Mouse (Mus musculus) lung, postnatal 14 days (tissue): ENCODE results near the gene Dennd4b.
"Not testable (repeated sequence)": the region's sequence is repeated elsewhere in the genome, so short reads cannot be mapped to it uniquely, and the experiment has no call there.

Experiments
- DNase-seq: peaks from one replicate; pipeline ENCODE4 v3.0.0; 2021

Dennd4b gene

GRCm38 (mm10) chr3:90265034-90265931, at the start of gene Dennd4b:
Dennd4b (plus strand) TSS chr3:90265185.
- DNase-seq = peak; percentile 95

GRCm38 (mm10) chr3:90215825-90216380, 49.1 kb upstream of the Dennd4b start:
- no peak for DNase-seq

DNA sequence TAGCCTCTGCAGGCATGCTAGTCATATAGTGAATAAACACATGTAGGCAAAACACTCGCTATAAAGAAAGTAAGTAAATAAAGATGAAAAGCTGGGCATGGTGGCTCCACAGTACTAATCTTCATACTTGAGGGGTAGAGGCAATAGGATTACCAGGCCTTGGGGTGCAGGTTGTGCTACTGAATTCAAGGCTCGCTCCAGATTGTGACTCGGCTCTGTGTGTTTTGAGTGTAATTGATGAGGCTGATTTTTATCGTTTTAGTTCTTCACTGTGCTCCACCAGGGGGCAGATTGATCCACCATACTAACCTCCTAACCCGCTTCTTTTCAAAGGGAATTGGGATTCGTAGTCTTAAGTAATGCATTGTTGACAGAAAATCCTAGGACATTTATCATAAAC, 44.9 kb upstream of the Dennd4b start:
- peak; percentile 57 for DNase-seq

- DNase-seq = peak; percentile 85
Observed at GRCm38 (mm10) chr3:90220531-90220951, 44.4 kb upstream of the Dennd4b start.

DNA sequence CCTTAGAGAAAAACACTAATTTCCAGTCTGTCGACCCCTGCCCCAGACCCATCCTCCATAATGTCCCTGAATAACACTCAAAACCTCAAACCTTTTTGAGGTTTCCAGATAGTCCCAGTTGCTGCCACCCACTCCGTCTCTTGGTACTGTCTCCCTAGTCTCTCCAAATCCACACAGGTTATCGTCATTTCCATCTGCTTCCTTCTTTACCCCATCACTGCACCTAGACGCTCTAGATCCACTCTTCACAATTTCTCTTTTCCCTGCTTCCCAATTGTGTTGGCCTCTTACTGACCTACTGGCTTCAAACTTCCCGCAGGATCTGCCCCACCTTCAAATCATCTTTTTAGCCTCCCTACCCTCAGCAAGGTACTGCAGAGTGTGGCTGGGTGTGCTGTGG, 43.9 kb upstream of the Dennd4b start:
- DNase-seq = no peak

GRCm38 (mm10) chr3:90222455-90222854, 42.5 kb upstream of the Dennd4b start:
- DNase-seq = no peak

DNA sequence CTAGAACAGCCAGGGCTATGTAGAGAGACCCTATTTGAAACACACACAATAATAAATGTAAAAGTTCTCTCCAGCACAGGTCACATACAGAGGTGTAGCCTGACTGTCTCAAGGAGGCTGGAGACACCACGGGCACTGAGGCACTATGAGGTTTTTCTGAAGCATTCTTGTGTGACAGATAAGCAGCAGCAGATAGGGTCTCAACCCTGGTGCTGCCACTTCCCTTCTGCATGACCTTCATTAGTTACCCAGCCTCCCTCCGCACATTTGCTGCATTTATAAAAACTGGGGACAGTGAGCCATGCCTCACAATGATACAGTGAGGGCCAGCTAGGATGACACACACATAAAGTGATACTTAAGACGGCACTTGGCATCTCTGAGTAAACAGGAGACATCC, 42.0 kb upstream of the Dennd4b start:
- DNase-seq = no peak

GRCm38 (mm10) chr3:90224331-90224730, 40.7 kb upstream of the Dennd4b start:
- DNase-seq = no peak

- no peak for DNase-seq
Observed at GRCm38 (mm10) chr3:90231075-90231474, 33.9 kb upstream of the Dennd4b start.

DNA sequence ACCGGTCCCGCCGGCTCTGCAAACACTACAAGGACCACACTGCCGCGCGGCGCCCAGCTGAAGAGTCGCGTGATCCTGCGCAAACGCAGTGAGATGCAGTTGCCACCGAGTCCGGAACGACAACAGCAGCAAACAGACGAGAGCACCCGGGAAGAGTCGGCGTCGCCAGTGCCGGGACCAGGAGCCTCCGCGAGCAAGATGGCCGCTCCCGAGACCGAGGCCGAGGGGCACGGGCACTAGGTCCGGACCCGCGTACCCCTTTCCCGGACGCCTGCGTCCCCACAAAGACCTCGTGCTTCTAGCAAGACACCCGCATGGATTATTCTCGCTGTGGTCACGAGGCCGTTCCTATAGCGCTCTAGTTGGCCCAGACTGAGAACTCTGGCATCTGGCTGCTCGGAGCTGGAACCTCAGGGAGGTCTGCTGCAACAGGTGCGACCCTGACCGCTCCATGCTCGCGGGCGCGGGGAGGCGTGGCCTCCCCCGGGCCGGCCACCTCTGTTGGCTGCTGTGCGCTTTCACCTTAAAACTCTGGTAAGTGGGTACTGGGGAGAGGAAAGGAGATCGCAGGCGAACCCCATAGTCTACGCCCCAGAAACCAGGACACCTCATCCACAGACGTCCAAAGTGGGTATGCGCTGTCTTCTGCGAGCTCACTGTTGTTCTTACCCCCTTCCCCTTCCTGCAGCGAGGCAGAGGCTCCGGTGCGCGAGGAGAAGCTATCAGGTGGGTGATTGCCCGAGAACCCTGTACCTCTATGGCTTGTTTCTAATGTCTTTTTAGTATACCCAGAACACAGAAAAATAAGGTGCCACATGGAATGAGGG, 33.3 kb upstream of the Dennd4b start, which contains the start of gene Jtb:
Gene Jtb, plus strand, starts transcription at position 91 of the 827 bp plus-strand sequence.
- peak; percentile 93 for DNase-seq

DNA sequence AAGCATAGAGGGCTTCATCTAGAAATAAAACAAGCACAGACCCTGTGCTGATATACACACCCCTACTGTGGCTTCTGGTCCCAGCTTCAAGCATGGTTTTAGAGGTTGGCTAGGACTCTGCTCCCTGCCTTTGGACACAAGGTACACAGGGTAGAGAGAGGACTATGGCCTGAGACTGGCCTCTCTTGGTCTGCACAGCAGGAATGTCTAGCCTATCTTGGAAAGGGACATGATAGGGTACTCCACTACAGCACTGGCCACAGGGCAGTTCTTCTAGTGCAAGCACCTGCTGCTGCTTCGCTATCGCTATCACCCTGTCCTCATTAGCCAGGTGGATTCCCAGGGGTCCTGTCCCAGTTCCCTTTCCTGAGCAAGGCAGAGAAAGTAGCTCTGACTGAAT, 23.7 kb upstream of the Dennd4b start:
- no peak for DNase-seq

DNA sequence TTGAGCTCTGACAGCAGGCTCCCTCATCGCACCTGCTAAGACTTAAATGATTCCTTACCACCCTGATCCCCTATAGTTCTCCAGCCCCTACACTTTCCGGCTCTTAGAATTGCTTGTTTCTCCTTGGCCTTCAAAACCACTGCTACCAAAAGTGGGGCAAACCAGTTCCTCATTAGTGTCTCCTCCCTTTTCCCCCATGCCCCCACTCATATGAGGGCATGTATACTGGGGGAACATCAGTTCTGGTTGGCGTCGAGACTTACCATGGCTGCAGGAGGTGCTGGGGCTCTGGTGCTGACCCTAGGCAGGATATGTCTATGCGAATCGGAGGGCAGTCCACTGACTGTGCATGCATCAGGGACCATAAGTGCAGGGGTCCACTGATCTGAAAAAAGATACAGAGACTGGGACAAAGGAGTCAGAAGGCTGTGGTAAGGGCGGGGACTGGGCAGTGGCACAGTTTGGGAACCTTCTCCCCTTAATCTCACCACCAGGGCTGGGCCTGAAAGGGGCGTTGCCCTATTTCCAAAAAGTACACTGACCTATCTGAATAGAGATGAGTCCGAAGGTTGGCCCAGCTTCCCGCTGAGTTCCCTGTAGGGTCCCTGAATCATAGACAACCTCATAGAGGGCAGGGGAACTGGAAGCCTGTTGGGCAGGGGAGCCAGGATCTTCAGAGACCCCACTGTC, 23.2 kb upstream of the Dennd4b start:
- no peak for DNase-seq

DNA sequence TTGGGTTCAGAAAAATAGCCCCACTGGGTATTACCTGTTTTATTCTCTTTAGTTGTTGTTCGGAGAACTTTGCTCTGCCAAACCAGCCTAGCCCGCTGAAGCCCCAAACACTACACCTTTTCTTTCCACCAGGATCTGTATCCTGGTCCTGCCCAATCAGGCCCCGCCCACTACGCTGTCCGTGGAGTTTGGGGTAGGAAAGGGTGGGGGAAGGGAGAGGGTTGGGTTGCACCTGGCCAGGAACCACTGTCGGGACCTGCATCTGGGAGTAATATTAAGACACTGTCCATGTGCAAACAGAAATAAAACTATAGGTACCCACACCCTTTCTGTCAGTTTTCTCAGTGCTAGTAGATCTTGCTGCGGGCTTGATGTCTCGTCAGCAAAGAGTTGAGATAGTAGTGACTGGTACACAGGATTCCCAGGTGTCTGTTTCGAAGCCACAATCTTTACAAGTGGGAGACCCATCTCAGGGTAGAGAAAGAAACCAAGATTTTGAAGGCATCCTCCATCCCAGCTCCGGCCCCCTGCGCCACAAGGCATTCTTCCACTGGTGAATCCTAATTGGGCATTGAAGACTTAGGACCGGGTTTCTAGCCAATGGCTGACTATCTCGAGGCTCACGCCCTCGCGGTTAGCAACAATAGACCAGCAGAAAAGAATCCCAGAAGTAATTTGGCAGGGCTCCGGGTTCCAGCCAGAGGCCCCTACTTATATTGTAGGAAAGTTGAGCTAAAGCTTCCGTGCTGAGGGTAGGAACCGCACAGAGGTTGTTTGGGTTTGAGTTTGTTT, 21.8 kb upstream of the Dennd4b start, which contains the start of gene Creb3l4:
Gene Creb3l4, minus strand, starts transcription at position 529 of the 792 bp plus-strand sequence.
- peak; percentile 51 for DNase-seq

DNA sequence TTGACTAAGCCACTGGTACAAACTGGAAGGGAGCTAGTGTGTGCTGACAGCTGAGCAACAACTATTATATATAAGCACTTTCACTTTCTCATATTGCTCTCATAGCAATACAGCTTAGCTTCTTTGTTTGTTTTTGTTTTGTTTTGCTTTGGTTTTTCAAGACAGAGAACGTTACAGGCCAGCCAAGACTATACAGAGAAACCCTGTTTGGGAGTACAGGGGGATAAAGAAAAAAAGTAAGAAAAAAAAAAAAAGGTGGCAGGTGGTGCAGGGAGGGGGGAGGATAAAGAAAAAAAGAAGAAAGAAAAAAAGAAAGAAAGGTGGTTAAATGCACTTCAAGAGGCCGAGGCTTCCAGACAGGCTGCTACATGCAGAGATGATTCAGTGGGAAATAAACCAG, 19.6 kb upstream of the Dennd4b start:
- DNase-seq = no peak

- DNase-seq = no peak
Observed at GRCm38 (mm10) chr3:90247630-90247959, 17.4 kb upstream of the Dennd4b start.

- DNase-seq = peak; percentile 94
Observed at GRCm38 (mm10) chr3:90247960-90248745, 16.8 kb upstream of the Dennd4b start, which contains the start of gene Slc39a1. Slc39a1 (plus strand) TSS chr3:90248172.

- DNase-seq = peak; percentile 36
Observed at GRCm38 (mm10) chr3:90248746-90249100, 16.3 kb upstream of the Dennd4b start.

DNA sequence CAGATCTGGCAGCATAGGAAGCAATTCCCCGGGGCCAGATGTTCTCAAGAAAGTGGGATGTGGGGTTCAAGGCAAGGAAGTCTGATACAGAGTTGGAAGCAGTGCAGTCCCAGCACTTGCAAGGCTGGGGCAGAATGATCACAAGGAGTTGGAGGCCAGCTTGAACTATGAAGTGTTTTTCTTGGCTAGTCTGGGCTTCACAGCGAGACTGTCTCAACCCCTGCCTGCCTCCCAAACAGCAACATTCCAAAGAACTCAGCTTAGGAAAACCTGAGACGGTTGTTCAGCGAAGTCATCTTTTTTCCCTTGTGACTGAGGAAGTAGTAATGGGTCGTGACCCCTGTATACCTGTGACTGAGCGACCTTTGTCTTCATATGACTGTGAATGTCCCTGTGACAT, 14.2 kb upstream of the Dennd4b start:
- no peak for DNase-seq

DNA sequence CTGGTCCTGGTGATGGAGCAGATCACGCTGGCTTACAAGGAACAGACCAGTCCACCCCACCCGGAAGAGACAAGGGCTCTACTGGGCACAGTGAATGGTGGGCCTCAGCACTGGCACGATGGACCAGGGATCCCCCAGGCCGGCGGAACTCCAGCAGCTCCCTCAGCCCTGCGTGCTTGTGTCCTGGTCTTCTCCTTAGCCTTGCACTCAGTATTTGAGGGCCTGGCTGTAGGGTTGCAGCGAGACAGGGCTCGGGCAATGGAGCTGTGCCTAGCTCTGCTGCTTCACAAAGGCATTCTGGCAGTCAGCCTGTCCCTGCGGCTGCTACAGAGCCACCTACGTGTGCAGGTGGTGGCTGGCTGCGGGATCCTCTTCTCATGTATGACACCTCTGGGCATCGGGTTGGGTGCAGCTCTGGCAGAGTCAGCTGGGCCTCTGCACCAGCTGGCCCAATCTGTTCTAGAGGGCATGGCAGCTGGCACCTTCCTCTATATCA, 13.2 kb upstream of the Dennd4b start:
- not testable (repeated sequence) for DNase-seq

DNA sequence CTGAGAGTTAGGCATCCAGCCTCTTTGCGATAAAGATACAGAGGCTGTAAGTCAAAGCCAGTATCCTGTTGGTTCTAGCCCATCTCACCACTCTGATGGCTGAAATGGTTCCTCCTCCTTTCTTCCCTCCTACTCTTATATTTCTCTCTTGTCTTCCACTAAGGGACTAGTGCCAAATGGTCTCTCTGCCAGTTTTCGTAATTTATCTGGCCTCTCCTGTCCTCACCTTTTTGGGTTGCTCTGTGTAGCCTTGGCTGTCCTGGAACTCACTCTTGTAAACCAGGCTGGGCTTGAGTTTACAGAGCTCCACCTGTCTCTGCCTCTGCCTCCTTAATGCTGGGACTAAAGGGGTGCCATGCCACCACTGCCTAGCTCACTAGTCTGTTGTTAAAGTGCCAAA, 12.3 kb upstream of the Dennd4b start:
- not testable (repeated sequence) for DNase-seq

DNA sequence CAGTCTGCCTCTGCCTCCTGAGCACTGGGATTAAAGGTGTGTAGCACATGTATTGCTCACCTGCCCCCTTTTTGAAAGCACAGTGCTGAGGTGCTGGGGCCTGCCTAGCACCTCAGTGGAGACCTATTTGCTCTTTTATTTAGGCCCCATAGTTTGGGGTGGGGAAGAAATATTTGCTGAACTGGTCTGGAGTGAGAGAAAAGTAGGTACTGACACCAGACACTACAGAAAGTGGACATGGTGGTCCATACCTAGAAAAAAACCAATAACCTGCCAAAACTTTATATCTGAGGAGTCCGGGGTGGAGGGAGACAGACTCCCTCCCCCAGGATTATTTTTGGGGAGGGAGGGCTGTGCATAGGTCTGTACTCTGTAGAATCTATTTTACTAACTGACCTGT, 11.8 kb upstream of the Dennd4b start:
- not testable (repeated sequence) for DNase-seq
